ENCODE assay signal across 20 mouse cellular contexts in genomic region chr11:88655786-88656185, GRCm38 (mm10).
A peak's percentile ranks its signal among the peaks of the same experiment; 100 is the strongest.
DNase-seq lines count a peak whose midpoint lies in the region; ATAC-seq and TF ChIP-seq lines count a peak whose summit lies in the region.
"Had no signal": no experiment of that assay in that cellular context is flagged by ENCODE, and none has a peak within 500 bp of the region (broad histone marks: within the 10 kb centered on the region; RNA-seq: fewer than 3 reads in every experiment).

No protein-coding gene starts in this region.

- H3K27me3 ChIP-seq in forebrain, embryonic 12.5 days = no peaks in the 10 kb centered on the region
- H3K27me3 ChIP-seq in forebrain, embryonic 16.5 days (replicated peaks; ENCODE audit: control insufficient read depth, insufficient read depth, low read length) = no peaks in the 10 kb centered on the region
- H3K27me3 ChIP-seq in heart, postnatal 0 days (ENCODE audit: control insufficient read depth, insufficient read depth, low read length) = no peaks in the 10 kb centered on the region
- H3K27me3 ChIP-seq in lung, embryonic 15.5 days = no peaks in the 10 kb centered on the region
- H3K27me3 ChIP-seq: megakaryocyte, embryonic 14.5 days had no signal

- 0 out of 2 replicates have a peak overlapping the region, but pooled peaks have one; percentile 42 for H3K27ac ChIP-seq in forebrain, embryonic 12.5 days
- H3K27ac ChIP-seq in forebrain, embryonic 16.5 days (ENCODE audit: low read length) = no peak overlapping the region
- peak overlapping the region; percentile 80 for H3K27ac ChIP-seq in heart, postnatal 0 days (ENCODE audit: low read depth)
- H3K27ac ChIP-seq in lung, embryonic 15.5 days = peak overlapping the region; percentile 76
- 0 out of 2 replicates have a peak overlapping the region, but pooled peaks have one; percentile 29 for H3K27ac ChIP-seq in olfactory bulb, adult 2 months (ENCODE audit: insufficient read depth, low read depth, low read length)

- TF ChIP-seq EP300 in heart, postnatal 0 days (IDR thresholded peaks at IDR 0.05; ENCODE audit: low read depth) = no peak

- no peak overlapping the region for H3K4me3 ChIP-seq in forebrain, embryonic 12.5 days (replicated peaks)
- H3K4me3 ChIP-seq in forebrain, embryonic 16.5 days (replicated peaks; ENCODE audit: low read length) = no peak overlapping the region
- no peak overlapping the region for H3K4me3 ChIP-seq in heart, postnatal 0 days (ENCODE audit: low read depth, low read length)
- H3K4me3 ChIP-seq in lung, embryonic 15.5 days = no peak overlapping the region
- no peak overlapping the region for H3K4me3 ChIP-seq in olfactory bulb, adult 2 months (ENCODE audit: insufficient read depth, low read depth, low read length)
- H3K4me3 ChIP-seq: megakaryocyte, embryonic 14.5 days had no signal

- peaks cover 40% of the 10 kb centered on the region for H3K36me3 ChIP-seq in forebrain, embryonic 12.5 days (replicated peaks)
- no peaks in the 10 kb centered on the region; the same call in 1 of the 2 replicates for H3K36me3 ChIP-seq in forebrain, embryonic 16.5 days (ENCODE audit: control insufficient read depth, insufficient read depth)
- H3K36me3 ChIP-seq in heart, postnatal 0 days (replicated peaks; ENCODE audit: control insufficient read depth, insufficient read depth, low read length) = peaks cover 10% of the 10 kb centered on the region; the same call in 1 of the 2 replicates
- peaks cover 4% of the 10 kb centered on the region; the same call in 1 of the 2 replicates for H3K36me3 ChIP-seq in lung, embryonic 15.5 days

- TF ChIP-seq POLR2A in olfactory bulb, adult 2 months (IDR thresholded peaks at IDR 0.05; ENCODE audit: insufficient read depth, low read depth, low read length) = no peak

- ATAC-seq in forebrain, embryonic 12.5 days (ENCODE audit: low FRiP score) = no peak
- no peak for ATAC-seq in forebrain, embryonic 16.5 days
- 0 out of 2 replicates have a peak, but pooled peaks have one; percentile 8 for ATAC-seq in heart, postnatal 0 days (ENCODE audit: insufficient read depth, low read depth)
- ATAC-seq in lung, embryonic 15.5 days (ENCODE audit: borderline replicate concordance, extremely low read depth, low FRiP score, low TSS enrichment) = no peak
- ATAC-seq: forebrain, embryonic 14.5 days; liver, postnatal 0 days had no signal

- no peak overlapping the region for H3K9ac ChIP-seq in forebrain, embryonic 12.5 days
- no peak overlapping the region for H3K9ac ChIP-seq in forebrain, embryonic 16.5 days (replicated peaks; ENCODE audit: low read depth, low read length)
- H3K9ac ChIP-seq in heart, postnatal 0 days (replicated peaks; ENCODE audit: low read depth, low read length) = no peak overlapping the region
- H3K9ac ChIP-seq in lung, embryonic 15.5 days = no peak overlapping the region
- H3K9ac ChIP-seq: liver, postnatal 0 days had no signal

- peaks cover 55% of the 10 kb centered on the region for H3K4me1 ChIP-seq in forebrain, embryonic 12.5 days
- peaks cover 10% of the 10 kb centered on the region for H3K4me1 ChIP-seq in forebrain, embryonic 16.5 days (replicated peaks; ENCODE audit: control insufficient read depth, insufficient read depth, low read length)
- peaks cover 38% of the 10 kb centered on the region for H3K4me1 ChIP-seq in heart, postnatal 0 days (ENCODE audit: control insufficient read depth, insufficient read depth)
- H3K4me1 ChIP-seq in lung, embryonic 15.5 days = peaks cover 33% of the 10 kb centered on the region
- peaks cover 14% of the 10 kb centered on the region for H3K4me1 ChIP-seq in olfactory bulb, adult 2 months (ENCODE audit: control insufficient read depth, insufficient read depth, low read length)

- no peaks in the 10 kb centered on the region for H3K9me3 ChIP-seq in forebrain, embryonic 12.5 days
- H3K9me3 ChIP-seq in forebrain, embryonic 16.5 days (ENCODE audit: control insufficient read depth, low read length) = no peaks in the 10 kb centered on the region
- no peaks in the 10 kb centered on the region for H3K9me3 ChIP-seq in heart, postnatal 0 days (replicated peaks; ENCODE audit: control insufficient read depth, low read length)
- H3K9me3 ChIP-seq in lung, embryonic 15.5 days = no peaks in the 10 kb centered on the region
- H3K9me3 ChIP-seq: megakaryocyte, embryonic 14.5 days had no signal

- WGBS in forebrain, embryonic 12.5 days = 76% methylated on average over 8 of the region's 8 CpGs
- WGBS in forebrain, embryonic 16.5 days = 74% methylated on average over 8 of the region's 8 CpGs
- WGBS in heart, postnatal 0 days = 43% methylated on average over 8 of the region's 8 CpGs
- WGBS in lung, embryonic 15.5 days = 53% methylated on average over 8 of the region's 8 CpGs
- WGBS in olfactory bulb, adult 2 months = 83% methylated on average over 8 of the region's 8 CpGs

- H3K4me2 ChIP-seq in forebrain, embryonic 12.5 days = no peak overlapping the region
- H3K4me2 ChIP-seq in forebrain, embryonic 16.5 days (ENCODE audit: low read length) = no peak overlapping the region
- no peak overlapping the region for H3K4me2 ChIP-seq in heart, postnatal 0 days (ENCODE audit: low read depth, low read length)
- H3K4me2 ChIP-seq in lung, embryonic 15.5 days = no peak overlapping the region

- no peak for TF ChIP-seq CTCF in heart, postnatal 0 days (IDR thresholded peaks at IDR 0.05; ENCODE audit: low read depth)
- no peak for TF ChIP-seq CTCF in olfactory bulb, adult 2 months (IDR thresholded peaks at IDR 0.05; ENCODE audit: insufficient read depth, low read depth, low read length)

- no peak for DNase-seq in heart, postnatal 0 days (ENCODE audit: low spot score)
- DNase-seq in heart, postnatal 4 days = no peak
- DNase-seq in lung, postnatal 4 days = no peak
- no peak for DNase-seq in adrenal gland, postnatal 4 days (ENCODE audit: low spot score in 2 of 2)
- DNase-seq: adrenal gland, adult 2 months; cerebellum, adult 11 months; cerebellum, postnatal 14 days; kidney, adult 18-20 months; kidney, postnatal 14 days; layer of hippocampus, adult 9-11 months; liver; liver, postnatal 0 days; right cerebral cortex, postnatal 14 days; thymus, postnatal 25 days had no signal
